Mouse (Mus musculus) testis, adult 2 months (tissue): ENCODE measurements around the gene Nfib. TPM values are rescaled to one million over a fixed set of nuclear protein-coding genes. Genes with fewer than 3 reads are reported as not detected.

Experiments
- H3K27ac ChIP-seq: fragments of 200-500 bp; 2 replicates; pipeline ENCODE4 v1.5.1; 2012; ENCODE audit warnings: low read depth, low read length; ENCODE audit not compliant: control insufficient read depth, insufficient read depth
- H3K27me3 ChIP-seq: fragments of 200-500 bp; 2 replicates; pipeline ENCODE4 v1.6.1; 2012; ENCODE audit warnings: mild to moderate bottlenecking, low read length, moderate library complexity; ENCODE audit not compliant: control insufficient read depth, insufficient read depth
- H3K36me3 ChIP-seq: fragments of 200-500 bp; 2 replicates; pipeline ENCODE4 v1.6.1; 2012; ENCODE audit warnings: mild to moderate bottlenecking, low read length; ENCODE audit not compliant: control insufficient read depth, insufficient read depth
- H3K4me1 ChIP-seq: fragments of 200-500 bp; 2 replicates; pipeline ENCODE4 v1.6.1; 2012; ENCODE audit warnings: low read length; ENCODE audit not compliant: control insufficient read depth, insufficient read depth
- H3K4me3 ChIP-seq: fragments of 200-500 bp; 2 replicates; pipeline ENCODE4 v1.5.1; 2012; ENCODE audit warnings: low read depth, mild to moderate bottlenecking, low read length, moderate library complexity, mixed read lengths; ENCODE audit not compliant: control insufficient read depth
- CTCF ChIP-seq: fragments of 200-500 bp; IDR thresholded peaks from 2 replicates; pipeline ENCODE4 v1.5.1; 2012; ENCODE audit warnings: low read depth, mild to moderate bottlenecking, inconsistent platforms, low read length, moderate library complexity; ENCODE audit not compliant: control insufficient read depth, insufficient read depth, insufficient replicate concordance
- POLR2A ChIP-seq: fragments of 200-500 bp; IDR thresholded peaks from 2 replicates; pipeline ENCODE4 v1.6.1; 2012; ENCODE audit warnings: low read depth, mild to moderate bottlenecking, inconsistent platforms, low read length, moderate library complexity; ENCODE audit not compliant: control insufficient read depth
- polyA plus RNA-seq: library from polyadenylated mRNA; depleted of rRNA; stranded (reverse); fragments of >200 nt; gene quantifications from 2 replicates; pipeline ENCODE4 v1.2.3, GENCODE M21; 2012

The Nfib gene
- polyA plus RNA-seq, 1 experiment = 1.2 TPM

DNA sequence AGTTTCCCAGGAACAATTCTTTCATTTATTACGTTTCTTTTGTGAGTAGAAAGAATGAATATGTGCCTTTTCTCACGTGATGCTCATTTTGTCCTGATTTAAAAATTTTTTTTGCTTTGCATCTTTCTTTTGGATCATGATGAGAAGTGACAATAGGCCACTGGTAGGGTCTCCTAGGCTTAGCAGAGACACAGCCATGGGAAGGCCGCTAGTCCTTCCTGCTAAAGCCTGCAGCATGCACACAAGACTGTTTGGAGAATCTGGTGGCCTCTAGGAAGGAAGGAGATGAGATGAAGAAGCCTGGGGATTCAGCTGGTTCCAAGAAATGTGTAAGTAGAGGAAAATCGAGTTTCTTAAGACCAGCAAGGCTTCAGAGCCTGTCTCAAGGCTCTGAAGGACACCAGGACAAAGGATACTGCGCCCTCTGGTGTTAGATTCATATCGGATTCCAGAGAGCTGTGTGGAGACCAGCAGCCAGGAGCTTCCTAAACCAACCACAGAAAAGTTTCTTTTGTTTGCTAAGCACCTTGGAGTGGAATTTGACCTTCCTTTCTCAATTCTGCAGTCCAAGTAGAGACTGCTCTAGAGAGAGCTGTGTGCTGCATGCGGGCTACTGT is 163.5 kb downstream of the Nfib start:
- H3K27ac ChIP-seq = no peak overlapping the region
- H3K27me3 ChIP-seq = peaks cover 3% of the 10 kb centered on the region; the same call in 1 of the 2 replicates
- TF ChIP-seq POLR2A (no peak), CTCF (no peak)
- H3K4me3 ChIP-seq = no peak overlapping the region
- H3K36me3 ChIP-seq = no peaks in the 10 kb centered on the region
- H3K4me1 ChIP-seq = peaks cover 4% of the 10 kb centered on the region

- H3K27ac ChIP-seq = no peak overlapping the region
- peaks cover 9% of the 10 kb centered on the region for H3K4me1 ChIP-seq
- no peak overlapping the region for H3K4me3 ChIP-seq
- peaks cover 3% of the 10 kb centered on the region; the same call in 1 of the 2 replicates for H3K27me3 ChIP-seq
- H3K36me3 ChIP-seq = no peaks in the 10 kb centered on the region
- TF ChIP-seq POLR2A = no peak
- no peak for TF ChIP-seq CTCF
These were observed 165.0 kb downstream of the Nfib start for GRCm38 (mm10) chr4:82540466-82540990.

DNA sequence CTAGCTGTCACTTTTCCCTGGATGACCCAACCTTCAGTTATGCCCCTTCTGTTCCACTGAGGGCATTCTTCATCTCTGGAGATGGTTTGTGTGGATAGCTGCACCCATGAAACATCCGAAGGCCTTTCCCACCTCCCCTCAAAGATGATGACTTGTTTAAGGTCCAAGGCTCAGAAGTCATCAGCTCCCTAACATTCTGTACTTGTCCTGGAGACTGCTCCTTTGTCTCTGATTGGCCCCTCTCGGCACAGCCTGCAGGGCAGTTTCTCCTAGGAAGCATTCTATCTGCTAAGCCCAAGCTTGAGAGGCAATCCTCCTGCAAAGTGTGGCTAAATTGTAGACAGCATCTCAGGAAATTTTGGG is 165.5 kb downstream of the Nfib start:
- Histone ChIP-seq H3K27ac (no peak overlapping the region), H3K36me3 (no peaks in the 10 kb centered on the region), H3K4me3 (no peak overlapping the region), H3K27me3 (peaks cover 3% of the 10 kb centered on the region; the same call in 1 of the 2 replicates), H3K4me1 (peaks cover 9% of the 10 kb centered on the region)
- TF ChIP-seq CTCF (no peak), POLR2A (no peak)

DNA sequence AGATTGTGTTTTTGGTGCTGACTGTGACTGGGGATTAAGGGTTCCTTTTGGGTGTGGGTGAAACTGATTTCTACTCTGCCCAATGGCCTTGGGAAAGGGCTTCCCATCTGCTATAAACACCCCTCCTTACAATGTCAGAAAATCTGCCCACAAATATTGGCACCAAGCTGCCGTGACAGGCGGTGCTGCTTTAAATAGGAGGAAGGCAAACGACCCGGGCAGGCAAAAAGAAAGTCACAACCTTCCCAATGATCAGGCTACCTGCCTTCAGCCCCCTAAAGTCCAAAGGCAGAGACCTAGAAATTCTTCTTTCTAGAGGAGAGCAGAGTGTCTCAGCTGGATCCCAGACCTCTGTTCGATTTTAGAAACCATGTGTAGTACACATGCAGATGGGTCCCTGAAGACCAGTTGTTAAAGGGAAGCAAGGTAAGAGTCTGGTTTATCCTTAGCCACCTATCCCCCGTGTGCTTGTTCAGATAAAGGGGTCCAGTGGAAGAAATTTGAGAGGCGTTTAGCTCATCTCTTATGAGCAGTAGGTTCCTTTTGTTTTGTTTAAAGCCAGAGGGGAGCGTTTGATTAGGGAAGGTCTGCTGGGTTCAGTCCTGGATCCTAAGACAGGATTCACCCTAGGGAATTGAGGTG is 166.0 kb downstream of the Nfib start:
- TF ChIP-seq CTCF = no peak
- Histone ChIP-seq H3K4me3 (no peak overlapping the region), H3K27me3 (peaks cover 3% of the 10 kb centered on the region; the same call in 1 of the 2 replicates), H3K4me1 (peaks cover 9% of the 10 kb centered on the region), H3K27ac (no peak overlapping the region), H3K36me3 (no peaks in the 10 kb centered on the region)

GRCm38 (mm10) chr4:82538815-82539214 is 166.7 kb downstream of the Nfib start:
- Histone ChIP-seq H3K36me3 (no peaks in the 10 kb centered on the region), H3K27ac (no peak overlapping the region), H3K4me1 (peaks cover 9% of the 10 kb centered on the region), H3K4me3 (no peak overlapping the region), H3K27me3 (peaks cover 3% of the 10 kb centered on the region; the same call in 1 of the 2 replicates)
- no peak for TF ChIP-seq POLR2A
- TF ChIP-seq CTCF = no peak

- H3K4me1 ChIP-seq = peaks cover 9% of the 10 kb centered on the region
- H3K4me3 ChIP-seq = no peak overlapping the region
- H3K36me3 ChIP-seq = no peaks in the 10 kb centered on the region
- H3K27ac ChIP-seq = no peak overlapping the region
- peaks cover 3% of the 10 kb centered on the region; the same call in 1 of the 2 replicates for H3K27me3 ChIP-seq
- no peak for TF ChIP-seq CTCF
- TF ChIP-seq POLR2A = no peak
These were observed 167.3 kb downstream of the Nfib start for GRCm38 (mm10) chr4:82538069-82538811.
